Mouse (Mus musculus): Measurements from ENCODE around the gene H2-Q7. TPM values are rescaled to one million over a fixed set of nuclear protein-coding genes. Genes with fewer than 3 reads are reported as not detected.

Gene H2-Q7
- polyA plus RNA-seq, 1 experiment from 2014 or later: 3.3 TPM

DNA sequence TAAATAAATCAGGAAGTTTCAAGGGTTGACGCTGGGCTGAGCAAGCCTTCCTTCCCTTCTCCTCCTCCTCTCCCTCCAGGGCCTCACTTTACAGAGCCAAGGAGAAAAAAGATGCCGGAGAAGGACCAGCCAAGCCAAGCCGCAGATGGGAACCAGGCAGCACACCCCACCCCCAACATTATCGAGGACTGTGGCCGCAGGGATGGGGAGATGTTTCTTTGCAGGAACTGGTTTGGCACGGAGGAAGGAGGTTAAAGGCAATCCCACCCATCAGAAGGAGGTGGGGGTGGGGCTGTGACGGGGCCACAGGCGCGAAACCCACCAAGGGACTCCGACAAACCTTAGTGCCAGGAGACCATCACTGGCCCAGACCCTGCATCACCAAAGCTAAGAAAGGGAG lies 47.8 kb downstream of the H2-Q7 start:
- Histone ChIP-seq H3K9me3 (no peaks in the 10 kb centered on the region), H3K4me2 (no peak overlapping the region), H3K27me3 (no peaks in the 10 kb centered on the region), H3K27ac (no peak overlapping the region), H3K4me3 (no peak overlapping the region), H3K4me1 (no peaks in the 10 kb centered on the region), H3K9ac (0 out of 2 replicates have a peak overlapping the region, but pooled peaks have one; percentile 36), H3K36me3 (no peaks in the 10 kb centered on the region)
- ATAC-seq (ENCODE audit: insufficient number of reproducible peaks, insufficient read depth, low FRiP score, low TSS enrichment, low read depth): no peak
- WGBS: 51% methylated on average over 10 of the region's 10 CpGs

DNA sequence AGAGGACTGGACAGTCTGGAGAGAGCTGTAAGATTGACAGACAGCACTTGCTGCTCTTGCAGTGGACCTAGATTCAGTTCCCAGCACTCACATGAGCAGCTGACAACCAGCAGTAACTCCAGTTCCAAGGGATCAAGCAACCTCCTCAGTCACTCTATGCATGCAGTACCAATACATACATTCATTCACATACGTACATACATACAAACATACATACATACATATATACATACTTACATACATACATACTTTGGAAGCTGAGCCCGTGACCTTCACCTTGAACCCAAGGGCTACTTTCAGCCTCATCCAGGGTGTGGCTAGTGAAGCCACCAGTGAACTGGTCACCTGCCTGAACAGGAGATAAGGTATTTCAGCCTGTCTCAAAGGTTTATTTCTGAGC lies 49.1 kb downstream of the H2-Q7 start:
- Histone ChIP-seq H3K4me1 (no peaks in the 10 kb centered on the region), H3K27ac (no peak overlapping the region), H3K4me3 (no peak overlapping the region), H3K27me3 (no peaks in the 10 kb centered on the region), H3K9ac (no peak overlapping the region), H3K4me2 (no peak overlapping the region), H3K36me3 (no peaks in the 10 kb centered on the region), H3K9me3 (no peaks in the 10 kb centered on the region)
- no peak for ATAC-seq (ENCODE audit: insufficient number of reproducible peaks, insufficient read depth, low FRiP score, low TSS enrichment, low read depth)
- 93% methylated on average over 2 of the region's 2 CpGs for WGBS

DNA sequence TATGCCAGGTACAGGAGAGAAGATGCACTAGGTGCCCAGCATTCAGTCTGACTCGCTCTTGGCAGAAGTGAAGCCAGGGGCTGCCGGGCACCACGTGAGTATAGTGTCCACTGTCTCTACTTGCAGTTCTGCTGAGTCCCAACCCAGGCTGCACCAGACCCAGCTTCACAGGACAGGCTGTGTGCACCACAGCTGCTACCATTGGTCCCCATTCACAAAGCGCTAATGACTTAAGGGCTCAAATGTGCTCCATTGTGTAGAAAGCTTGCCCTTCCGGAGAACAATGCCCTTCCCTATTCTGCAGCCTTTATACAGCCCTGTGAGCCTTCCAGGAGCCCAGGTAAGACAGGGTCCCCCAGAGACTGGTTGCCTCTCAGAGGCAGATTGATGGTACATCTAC lies 51.4 kb downstream of the H2-Q7 start:
- H3K4me1 ChIP-seq: no peaks in the 10 kb centered on the region
- H3K4me3 ChIP-seq: no peak overlapping the region
- no peak overlapping the region for H3K4me2 ChIP-seq
- no peaks in the 10 kb centered on the region for H3K9me3 ChIP-seq
- ATAC-seq (ENCODE audit: insufficient number of reproducible peaks, insufficient read depth, low FRiP score, low TSS enrichment, low read depth): no peak
- 59% methylated on average over 5 of the region's 5 CpGs for WGBS
- H3K36me3 ChIP-seq: no peaks in the 10 kb centered on the region
- no peaks in the 10 kb centered on the region for H3K27me3 ChIP-seq
- H3K9ac ChIP-seq: no peak overlapping the region
- H3K27ac ChIP-seq: no peak overlapping the region

Other genes with a start within 250 kb of the H2-Q7 start
- gene Ltb, start 244.7 kb upstream of the H2-Q7 start, polyA plus RNA-seq (2015; fragmentation: Nextera tagmentation; extraction: Ambion mirVana): 1.8 and 2.1 TPM in 2 replicates
- 0.37 TPM in 1 of 2 replicates, not detected in the other for gene Tnf, start 237.1 kb upstream of the H2-Q7 start, polyA plus RNA-seq (2015; fragmentation: Nextera tagmentation; extraction: Ambion mirVana)
- 0.24 TPM in 1 of 2 replicates, not detected in the other for gene Lta, start 233.8 kb upstream of the H2-Q7 start, polyA plus RNA-seq (2015; fragmentation: Nextera tagmentation; extraction: Ambion mirVana)
- gene Gm16181, start 218.3 kb upstream of the H2-Q7 start, polyA plus RNA-seq (2015; fragmentation: Nextera tagmentation; extraction: Ambion mirVana): not detected in 2 replicates
- gene Atp6v1g2, start 205.5 kb upstream of the H2-Q7 start, polyA plus RNA-seq (2015; fragmentation: Nextera tagmentation; extraction: Ambion mirVana): 3.9 and 4.1 TPM in 2 replicates
- 10.4 and 12.0 TPM in 2 replicates for gene Nfkbil1, start 203.4 kb upstream of the H2-Q7 start, polyA plus RNA-seq (2015; fragmentation: Nextera tagmentation; extraction: Ambion mirVana)
- gene Ddx39b, start 197.4 kb upstream of the H2-Q7 start, polyA plus RNA-seq (2015; fragmentation: Nextera tagmentation; extraction: Ambion mirVana): 498 and 543 TPM in 2 replicates
- gene H2-D1, start 176.4 kb upstream of the H2-Q7 start, polyA plus RNA-seq (2015; fragmentation: Nextera tagmentation; extraction: Ambion mirVana): 28.7 and 30.7 TPM in 2 replicates
- gene H2-Q1, start 118.8 kb upstream of the H2-Q7 start, polyA plus RNA-seq (2015; fragmentation: Nextera tagmentation; extraction: Ambion mirVana): not detected in 2 replicates
- 1.2 TPM in 1 of 2 replicates, not detected in the other for gene H2-Q2, start 96.9 kb upstream of the H2-Q7 start, polyA plus RNA-seq (2015; fragmentation: Nextera tagmentation; extraction: Ambion mirVana)
- 1.6 and 2.1 TPM in 2 replicates for gene H2-Q4, start 59.5 kb upstream of the H2-Q7 start, polyA plus RNA-seq (2015; fragmentation: Nextera tagmentation; extraction: Ambion mirVana)
- gene H2-Q6, start 14.3 kb upstream of the H2-Q7 start, polyA plus RNA-seq (2015; fragmentation: Nextera tagmentation; extraction: Ambion mirVana): 0.28 and 0.55 TPM in 2 replicates
- 0.14 and 5.4 TPM in 2 replicates for gene H2-Q10, start 30.9 kb downstream of the H2-Q7 start, polyA plus RNA-seq (2015; fragmentation: Nextera tagmentation; extraction: Ambion mirVana)
- not detected in 2 replicates for gene Pou5f1, start 66.9 kb downstream of the H2-Q7 start, polyA plus RNA-seq (2015; fragmentation: Nextera tagmentation; extraction: Ambion mirVana)
- 74.1 and 78.2 TPM in 2 replicates for gene Tcf19, start 77.7 kb downstream of the H2-Q7 start, polyA plus RNA-seq (2015; fragmentation: Nextera tagmentation; extraction: Ambion mirVana)
- 23.2 and 24.2 TPM in 2 replicates for gene Cchcr1, start 77.9 kb downstream of the H2-Q7 start, polyA plus RNA-seq (2015; fragmentation: Nextera tagmentation; extraction: Ambion mirVana)
- gene Psors1c2, start 94.0 kb downstream of the H2-Q7 start, polyA plus RNA-seq (2015; fragmentation: Nextera tagmentation; extraction: Ambion mirVana): 1.5 and 1.9 TPM in 2 replicates
- gene Cdsn, start 113.0 kb downstream of the H2-Q7 start, polyA plus RNA-seq (2015; fragmentation: Nextera tagmentation; extraction: Ambion mirVana): 0.10 TPM in 1 of 2 replicates, not detected in the other
- 0.27 and 0.28 TPM in 2 replicates for gene 2300002M23Rik, start 128.3 kb downstream of the H2-Q7 start, polyA plus RNA-seq (2015; fragmentation: Nextera tagmentation; extraction: Ambion mirVana)
- 0.52 and 0.79 TPM in 2 replicates for gene Sfta2, start 162.4 kb downstream of the H2-Q7 start, polyA plus RNA-seq (2015; fragmentation: Nextera tagmentation; extraction: Ambion mirVana)
- not detected in 2 replicates for gene Gm9573, start 187.5 kb downstream of the H2-Q7 start, polyA plus RNA-seq (2015; fragmentation: Nextera tagmentation; extraction: Ambion mirVana)
- gene Mucl3, start 204.5 kb downstream of the H2-Q7 start, polyA plus RNA-seq (2015; fragmentation: Nextera tagmentation; extraction: Ambion mirVana): 0.13 TPM in 1 of 2 replicates, not detected in the other
- gene Vars2, start 228.4 kb downstream of the H2-Q7 start, polyA plus RNA-seq (2015; fragmentation: Nextera tagmentation; extraction: Ambion mirVana): 15.9 and 17.4 TPM in 2 replicates
- 39.2 and 48.6 TPM in 2 replicates for gene Gtf2h4, start 234.6 kb downstream of the H2-Q7 start, polyA plus RNA-seq (2015; fragmentation: Nextera tagmentation; extraction: Ambion mirVana)